Mouse (Mus musculus): ENCODE data around the gene Appbp2.
A peak's percentile ranks its signal among the peaks of the same experiment; 100 is the strongest.

Appbp2 gene

GRCm38 (mm10) chr11:85152256-85152930 lies 82.5 kb downstream of the Appbp2 start:
- DNase-seq: no peak

DNA sequence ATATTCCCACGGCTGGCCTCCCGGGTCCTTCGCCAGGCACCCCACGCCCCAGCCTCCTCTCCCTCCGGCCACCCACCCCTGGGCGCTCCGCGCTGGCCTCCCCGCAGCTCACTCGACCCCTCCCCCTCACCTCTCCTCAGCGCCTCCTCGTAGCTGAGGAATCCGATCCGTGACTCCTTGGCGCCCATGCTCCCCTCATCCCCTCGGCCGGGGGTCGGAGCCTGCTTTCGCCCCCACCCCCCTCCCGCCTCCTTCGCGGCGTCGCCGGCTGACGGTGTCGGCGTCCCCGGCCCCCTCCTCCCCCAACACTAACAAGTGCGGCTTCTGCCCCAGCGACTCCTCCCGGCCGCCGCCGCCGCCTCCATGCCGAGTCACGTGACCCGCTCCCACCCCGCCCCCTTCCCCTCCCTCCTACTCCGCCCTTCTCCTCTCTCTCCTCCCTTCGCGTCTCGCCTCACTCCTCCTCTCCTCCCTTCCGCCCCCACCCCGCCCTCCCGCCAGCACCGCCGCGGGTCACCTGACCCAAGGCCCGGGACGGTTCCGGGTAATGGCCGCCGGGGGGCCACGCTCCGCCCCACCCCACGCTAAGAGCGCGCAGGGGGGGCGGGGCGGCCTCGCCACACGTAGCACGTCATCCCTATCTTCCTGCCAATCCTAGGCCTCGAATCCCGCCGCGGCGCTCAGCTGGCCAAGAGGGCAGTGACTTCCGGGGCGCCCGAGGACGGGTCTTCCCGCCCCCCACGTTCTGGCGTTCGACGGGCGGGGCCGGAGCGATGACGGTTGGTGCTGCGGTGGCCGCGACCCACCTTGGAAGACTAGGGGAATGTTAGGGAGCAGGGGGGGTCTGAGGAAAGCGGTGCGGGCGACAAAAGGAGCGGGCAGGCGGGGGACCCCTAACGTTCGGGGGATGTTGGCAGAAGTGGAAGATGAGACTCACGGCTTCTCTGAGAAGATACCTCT lies 95.1 kb downstream of the Appbp2 start, which contains the start of gene Usp32:
Gene Usp32, minus strand, starts transcription at position 581 of the 960 bp plus-strand sequence.
- peak; percentile 97 for DNase-seq

- DNase-seq: peak; percentile 2
Observed at GRCm38 (mm10) chr11:85138776-85139474, 96.0 kb downstream of the Appbp2 start.
